Mouse (Mus musculus): Measurements from ENCODE around the gene Tmem62. TPM values are rescaled to one million over a fixed set of nuclear protein-coding genes. Genes with fewer than 3 reads are reported as not detected.
A peak's percentile ranks its signal among the peaks of the same experiment; 100 is the strongest.

Gene Tmem62
- polyA plus RNA-seq, 1 experiment from 2014 or later = 6.5 TPM

DNA sequence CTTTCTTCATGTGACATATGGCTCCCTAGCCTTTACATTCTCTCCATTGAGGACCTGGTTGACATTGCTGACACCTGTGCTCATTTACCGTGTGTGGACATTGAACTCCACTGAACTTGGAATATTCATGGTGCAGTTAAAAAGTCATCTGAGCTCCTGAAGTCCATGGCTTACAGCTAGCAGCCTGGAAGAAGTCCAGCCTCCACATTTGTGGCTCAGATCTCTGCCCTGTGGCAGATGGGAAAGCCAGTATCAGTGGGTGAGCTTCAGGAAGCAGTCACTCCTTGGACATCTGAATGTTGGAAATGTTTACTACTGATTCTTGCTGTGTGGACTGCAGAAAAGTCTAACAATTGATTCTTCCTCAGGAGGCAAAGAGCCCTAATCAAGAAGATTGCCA lies 30.2 kb downstream of the Tmem62 start:
- ATAC-seq (ENCODE audit: low FRiP score, low TSS enrichment) = no peak
- WGBS = 76% methylated on average over 1 of the region's 1 CpGs
- Histone ChIP-seq H3K27me3 (ENCODE audit: control insufficient read depth, insufficient read depth, low read length) (no peaks in the 10 kb centered on the region), H3K4me2 (replicated peaks; ENCODE audit: low read depth, low read length) (no peak overlapping the region), H3K4me3 (ENCODE audit: low read length) (no peak overlapping the region), H3K9ac (ENCODE audit: low read depth, low read length) (no peak overlapping the region), H3K36me3 (ENCODE audit: control insufficient read depth, insufficient read depth, low read length) (peaks cover 7% of the 10 kb centered on the region; the same call in 1 of the 2 replicates), H3K27ac (ENCODE audit: low read depth, low read length) (no peak overlapping the region), H3K4me1 (ENCODE audit: control insufficient read depth, insufficient read depth, low read length) (peaks cover 7% of the 10 kb centered on the region; the same call in 1 of the 2 replicates), H3K9me3 (ENCODE audit: control insufficient read depth, low read length) (no peaks in the 10 kb centered on the region)

DNA sequence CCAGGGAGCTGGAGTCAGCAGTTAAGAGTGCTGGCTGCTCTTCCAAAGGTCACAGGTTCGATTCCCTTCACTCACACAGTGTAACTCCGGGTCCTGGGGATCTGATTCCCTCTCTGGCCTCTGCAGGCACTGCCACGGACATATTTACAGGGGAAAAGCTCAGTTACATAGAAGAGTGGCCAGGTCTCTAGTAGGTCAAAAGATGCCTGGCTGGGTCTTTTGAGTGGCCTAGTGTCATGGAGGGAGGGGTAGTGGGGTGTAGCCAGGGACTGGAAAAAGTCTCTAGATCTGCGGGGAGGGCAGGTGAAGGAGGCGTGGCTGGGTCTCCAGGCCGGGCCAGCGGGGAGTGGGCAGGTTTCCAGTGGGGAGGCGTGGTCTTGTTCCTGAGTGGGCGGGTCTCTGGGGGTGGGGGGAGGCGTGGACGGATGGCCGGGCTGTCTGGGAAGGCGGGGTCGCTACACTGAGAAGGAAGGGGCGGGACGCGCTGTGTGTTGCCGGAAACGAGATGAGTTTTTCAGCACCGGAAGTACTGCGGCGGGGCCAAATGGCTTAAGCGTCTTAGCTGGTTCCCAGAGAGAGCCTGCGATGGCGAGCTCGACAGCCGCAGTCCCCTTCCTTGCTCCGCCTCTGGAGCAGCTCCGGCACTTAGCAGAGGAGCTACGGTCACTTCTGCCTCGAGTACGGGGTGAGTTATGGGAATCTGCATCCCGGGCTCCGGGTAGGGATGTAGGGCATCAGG lies 31.3 kb downstream of the Tmem62 start, which contains the start of gene Ccndbp1:
TSS of gene Ccndbp1 (plus strand) at position 479 of the 739 bp plus-strand sequence.
- no peak within 1 kb of the TSS; the same call in 1 of the 2 replicates for H3K27ac ChIP-seq (ENCODE audit: low read depth, low read length)
- peak within 1 kb of the TSS; percentile 84 for H3K4me3 ChIP-seq (ENCODE audit: low read length)
- no peaks in the 10 kb centered on the region for H3K9me3 ChIP-seq (ENCODE audit: control insufficient read depth, low read length)
- H3K4me2 ChIP-seq (replicated peaks; ENCODE audit: low read depth, low read length) = peak within 1 kb of the TSS; percentile 81
- H3K27me3 ChIP-seq (ENCODE audit: control insufficient read depth, insufficient read depth, low read length) = no peaks in the 10 kb centered on the region
- peaks cover 13% of the 10 kb centered on the region; the same call in 1 of the 2 replicates for H3K36me3 ChIP-seq (ENCODE audit: control insufficient read depth, insufficient read depth, low read length)
- ATAC-seq (ENCODE audit: low FRiP score, low TSS enrichment) = peak; percentile 98
- WGBS = 2% methylated on average over 34 of the region's 34 CpGs
- H3K9ac ChIP-seq (ENCODE audit: low read depth, low read length) = peak within 1 kb of the TSS; percentile 72
- peaks cover 7% of the 10 kb centered on the region; the same call in 1 of the 2 replicates for H3K4me1 ChIP-seq (ENCODE audit: control insufficient read depth, insufficient read depth, low read length)

GRCm38 (mm10) chr2:121008664-121009007 lies 31.8 kb downstream of the Tmem62 start:
- Histone ChIP-seq H3K9me3 (ENCODE audit: control insufficient read depth, low read length) (no peaks in the 10 kb centered on the region), H3K4me2 (replicated peaks; ENCODE audit: low read depth, low read length) (peak overlapping the region; percentile 81), H3K36me3 (ENCODE audit: control insufficient read depth, insufficient read depth, low read length) (peaks cover 13% of the 10 kb centered on the region; the same call in 1 of the 2 replicates), H3K4me3 (ENCODE audit: low read length) (peak overlapping the region; percentile 84), H3K9ac (ENCODE audit: low read depth, low read length) (peak overlapping the region; percentile 72), H3K27me3 (ENCODE audit: control insufficient read depth, insufficient read depth, low read length) (no peaks in the 10 kb centered on the region), H3K27ac (ENCODE audit: low read depth, low read length) (no peak overlapping the region; the same call in 1 of the 2 replicates), H3K4me1 (ENCODE audit: control insufficient read depth, insufficient read depth, low read length) (peaks cover 7% of the 10 kb centered on the region; the same call in 1 of the 2 replicates)
- ATAC-seq (ENCODE audit: low FRiP score, low TSS enrichment) = peak; percentile 9; the same call in 1 of the 2 replicates
- 1% methylated on average over 12 of the region's 12 CpGs for WGBS

GRCm38 (mm10) chr2:121009071-121009677 lies 32.4 kb downstream of the Tmem62 start:
- Histone ChIP-seq H3K4me3 (ENCODE audit: low read length) (peak overlapping the region; percentile 84), H3K4me1 (ENCODE audit: control insufficient read depth, insufficient read depth, low read length) (peaks cover 7% of the 10 kb centered on the region; the same call in 1 of the 2 replicates), H3K4me2 (replicated peaks; ENCODE audit: low read depth, low read length) (peak overlapping the region; percentile 81), H3K27ac (ENCODE audit: low read depth, low read length) (no peak overlapping the region), H3K36me3 (ENCODE audit: control insufficient read depth, insufficient read depth, low read length) (peaks cover 15% of the 10 kb centered on the region; the same call in 1 of the 2 replicates), H3K27me3 (ENCODE audit: control insufficient read depth, insufficient read depth, low read length) (no peaks in the 10 kb centered on the region), H3K9me3 (ENCODE audit: control insufficient read depth, low read length) (no peaks in the 10 kb centered on the region), H3K9ac (ENCODE audit: low read depth, low read length) (peak overlapping the region; percentile 72; the same call in 1 of the 2 replicates)
- WGBS = 21% methylated on average over 5 of the region's 5 CpGs
- ATAC-seq (ENCODE audit: low FRiP score, low TSS enrichment) = no peak

DNA sequence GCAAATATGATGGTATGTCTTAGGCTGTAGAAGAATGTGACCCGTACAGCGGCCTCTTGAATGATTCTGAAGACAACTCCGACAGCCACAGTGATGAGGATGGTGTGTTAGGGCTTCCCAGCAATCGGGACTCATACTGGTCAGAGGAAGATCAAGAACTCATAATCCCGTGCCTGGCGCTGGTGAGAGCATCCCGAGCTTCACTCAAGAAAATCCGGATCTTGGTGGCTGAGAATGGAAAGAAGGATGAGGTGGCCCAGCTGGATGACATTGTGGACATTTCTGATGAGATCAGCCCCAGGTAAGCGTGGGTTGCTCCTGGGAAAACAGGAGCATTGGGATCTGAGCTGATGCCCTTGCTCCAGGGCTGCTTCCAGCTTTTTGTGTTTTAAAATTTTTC lies 35.9 kb downstream of the Tmem62 start:
- 89% methylated on average over 9 of the region's 9 CpGs for WGBS
- peaks cover 37% of the 10 kb centered on the region for H3K36me3 ChIP-seq (ENCODE audit: control insufficient read depth, insufficient read depth, low read length)
- H3K4me2 ChIP-seq (replicated peaks; ENCODE audit: low read depth, low read length) = no peak overlapping the region
- no peak overlapping the region for H3K4me3 ChIP-seq (ENCODE audit: low read length)
- no peak overlapping the region for H3K27ac ChIP-seq (ENCODE audit: low read depth, low read length)
- no peaks in the 10 kb centered on the region for H3K9me3 ChIP-seq (ENCODE audit: control insufficient read depth, low read length)
- ATAC-seq (ENCODE audit: low FRiP score, low TSS enrichment) = no peak
- no peaks in the 10 kb centered on the region for H3K27me3 ChIP-seq (ENCODE audit: control insufficient read depth, insufficient read depth, low read length)
- H3K4me1 ChIP-seq (ENCODE audit: control insufficient read depth, insufficient read depth, low read length) = peaks cover 7% of the 10 kb centered on the region; the same call in 1 of the 2 replicates
- H3K9ac ChIP-seq (ENCODE audit: low read depth, low read length) = no peak overlapping the region

- Histone ChIP-seq H3K27me3 (ENCODE audit: control insufficient read depth, insufficient read depth, low read length) (no peaks in the 10 kb centered on the region), H3K4me1 (ENCODE audit: control insufficient read depth, insufficient read depth, low read length) (no peaks in the 10 kb centered on the region), H3K9ac (ENCODE audit: low read depth, low read length) (no peak overlapping the region), H3K27ac (ENCODE audit: low read depth, low read length) (no peak overlapping the region), H3K4me2 (replicated peaks; ENCODE audit: low read depth, low read length) (no peak overlapping the region), H3K9me3 (ENCODE audit: control insufficient read depth, low read length) (no peaks in the 10 kb centered on the region), H3K4me3 (ENCODE audit: low read length) (no peak overlapping the region), H3K36me3 (ENCODE audit: control insufficient read depth, insufficient read depth, low read length) (peaks cover 37% of the 10 kb centered on the region)
- no peak for ATAC-seq (ENCODE audit: low FRiP score, low TSS enrichment)
- WGBS = 88% methylated on average over 2 of the region's 2 CpGs
Measured at GRCm38 (mm10) chr2:121015507-121015906, 38.7 kb downstream of the Tmem62 start.

DNA sequence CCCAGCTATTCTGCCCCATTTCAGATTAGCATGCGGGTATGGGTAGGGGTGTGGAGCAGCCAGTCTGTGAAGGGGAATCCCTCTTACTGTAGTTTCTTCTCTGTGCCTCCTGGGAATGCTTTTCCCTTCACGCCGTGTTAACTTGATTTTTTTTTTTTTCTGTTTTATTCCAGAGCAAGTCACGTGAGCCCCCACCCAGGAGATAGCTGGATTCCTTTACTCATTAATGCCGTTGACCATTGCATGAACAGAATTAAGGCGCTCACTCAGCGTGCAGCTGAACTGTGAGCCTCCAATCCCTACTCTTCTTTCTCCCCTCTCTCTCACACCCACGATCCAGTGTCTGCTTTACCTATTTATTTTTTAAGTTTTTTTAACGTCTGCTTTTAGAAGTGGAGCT lies 39.4 kb downstream of the Tmem62 start:
- H3K27me3 ChIP-seq (ENCODE audit: control insufficient read depth, insufficient read depth, low read length) = no peaks in the 10 kb centered on the region
- ATAC-seq (ENCODE audit: low FRiP score, low TSS enrichment) = no peak
- 87% methylated on average over 9 of the region's 9 CpGs for WGBS
- H3K4me1 ChIP-seq (ENCODE audit: control insufficient read depth, insufficient read depth, low read length) = no peaks in the 10 kb centered on the region
- no peak overlapping the region for H3K4me3 ChIP-seq (ENCODE audit: low read length)
- H3K27ac ChIP-seq (ENCODE audit: low read depth, low read length) = no peak overlapping the region
- peaks cover 35% of the 10 kb centered on the region for H3K36me3 ChIP-seq (ENCODE audit: control insufficient read depth, insufficient read depth, low read length)
- no peaks in the 10 kb centered on the region for H3K9me3 ChIP-seq (ENCODE audit: control insufficient read depth, low read length)
- no peak overlapping the region for H3K9ac ChIP-seq (ENCODE audit: low read depth, low read length)
- no peak overlapping the region for H3K4me2 ChIP-seq (replicated peaks; ENCODE audit: low read depth, low read length)

DNA sequence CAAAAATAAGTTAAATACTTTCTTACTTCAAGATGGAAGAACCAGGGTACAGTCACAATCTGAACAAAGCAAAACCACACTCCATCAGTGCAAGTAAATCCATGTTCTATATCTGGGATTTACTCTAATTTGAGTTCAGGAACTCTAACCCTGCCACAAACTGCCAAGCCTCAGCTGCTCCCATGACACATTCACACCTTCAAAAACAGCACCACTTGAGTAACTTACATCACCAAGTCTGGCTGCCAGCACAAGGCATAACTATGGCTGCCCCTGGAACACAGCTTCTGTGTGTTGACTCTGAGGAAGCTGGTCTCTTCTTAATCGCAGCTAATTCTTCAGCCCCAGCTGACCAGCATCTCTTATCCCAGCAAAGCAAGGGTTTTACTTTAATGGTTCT lies 40.3 kb downstream of the Tmem62 start:
- no peak overlapping the region for H3K9ac ChIP-seq (ENCODE audit: low read depth, low read length)
- H3K4me3 ChIP-seq (ENCODE audit: low read length) = no peak overlapping the region
- H3K4me1 ChIP-seq (ENCODE audit: control insufficient read depth, insufficient read depth, low read length) = no peaks in the 10 kb centered on the region
- H3K27me3 ChIP-seq (ENCODE audit: control insufficient read depth, insufficient read depth, low read length) = no peaks in the 10 kb centered on the region
- no peak for ATAC-seq (ENCODE audit: low FRiP score, low TSS enrichment)
- peaks cover 31% of the 10 kb centered on the region for H3K36me3 ChIP-seq (ENCODE audit: control insufficient read depth, insufficient read depth, low read length)
- no peak overlapping the region for H3K27ac ChIP-seq (ENCODE audit: low read depth, low read length)
- WGBS = 90% methylated on average over 1 of the region's 1 CpGs
- H3K9me3 ChIP-seq (ENCODE audit: control insufficient read depth, low read length) = no peaks in the 10 kb centered on the region
- no peak overlapping the region for H3K4me2 ChIP-seq (replicated peaks; ENCODE audit: low read depth, low read length)

GRCm38 (mm10) chr2:121022918-121023317 lies 46.1 kb downstream of the Tmem62 start:
- Histone ChIP-seq H3K27me3 (ENCODE audit: control insufficient read depth, insufficient read depth, low read length) (no peaks in the 10 kb centered on the region), H3K4me1 (ENCODE audit: control insufficient read depth, insufficient read depth, low read length) (no peaks in the 10 kb centered on the region), H3K4me2 (replicated peaks; ENCODE audit: low read depth, low read length) (no peak overlapping the region), H3K27ac (ENCODE audit: low read depth, low read length) (no peak overlapping the region), H3K9me3 (ENCODE audit: control insufficient read depth, low read length) (no peaks in the 10 kb centered on the region), H3K9ac (ENCODE audit: low read depth, low read length) (no peak overlapping the region), H3K36me3 (ENCODE audit: control insufficient read depth, insufficient read depth, low read length) (no peaks in the 10 kb centered on the region), H3K4me3 (ENCODE audit: low read length) (no peak overlapping the region)
- WGBS = 57% methylated on average over 5 of the region's 5 CpGs
- no peak for ATAC-seq (ENCODE audit: low FRiP score, low TSS enrichment)
